Mouse (Mus musculus) embryonic facial prominence, embryonic 14.5 days (tissue): ENCODE results near the gene Zbtb8os. TPM values are rescaled to one million over a fixed set of nuclear protein-coding genes. Genes with fewer than 3 reads are reported as not detected.

Experiments
- ATAC-seq: fragments of 200-750 bp; cut with Nextera tagmentation; 2 replicates; pipeline ENCODE4 v1.8.0; 2017; ENCODE audit warnings: low read depth, moderate number of reproducible peaks, moderate TSS enrichment
- DNase-seq: peaks from one replicate; pipeline ENCODE4 v3.0.0-alpha.2; 2015; ENCODE audit warnings: low spot score
- H3K27ac ChIP-seq: fragments of 300-500 bp; sonication (generic); replicated peaks from 2 replicates; pipeline ENCODE4 v1.5.1; 2014; ENCODE audit warnings: low read depth, mild to moderate bottlenecking, low read length, moderate library complexity
- H3K27me3 ChIP-seq: fragments of 300-500 bp; sonication (generic); replicated peaks from 2 replicates; pipeline ENCODE4 v1.6.1; 2014; ENCODE audit warnings: low read length; ENCODE audit not compliant: control insufficient read depth, insufficient read depth
- H3K36me3 ChIP-seq: fragments of 300-500 bp; sonication (generic); 2 replicates; pipeline ENCODE4 v1.6.1; 2014; ENCODE audit warnings: low read length, mixed read lengths; ENCODE audit not compliant: control insufficient read depth, insufficient read depth
- H3K4me1 ChIP-seq: fragments of 300-500 bp; sonication (generic); 2 replicates; pipeline ENCODE4 v1.6.1; 2014; ENCODE audit warnings: antibody characterized with exemption, low read length; ENCODE audit not compliant: control insufficient read depth, insufficient read depth
- H3K4me2 ChIP-seq: fragments of 300-500 bp; sonication (generic); 2 replicates; pipeline ENCODE4 v1.6.1; 2014; ENCODE audit warnings: low read depth, mild to moderate bottlenecking, low read length, moderate library complexity, mixed read lengths
- H3K4me3 ChIP-seq: fragments of 300-500 bp; sonication (generic); 2 replicates; pipeline ENCODE4 v1.5.1; 2014; ENCODE audit warnings: low read depth, mild to moderate bottlenecking, low read length
- H3K9ac ChIP-seq: fragments of 300-500 bp; sonication (generic); 2 replicates; pipeline ENCODE4 v1.6.1; 2014; ENCODE audit warnings: low read depth, mild to moderate bottlenecking, low read length, moderate library complexity, mixed read lengths
- H3K9me3 ChIP-seq: fragments of 300-500 bp; sonication (generic); 2 replicates; pipeline ENCODE4 v1.6.1; 2016; ENCODE audit warnings: low read length; ENCODE audit not compliant: control insufficient read depth
- WGBS: fragments of 180-500 bp; shearing (Covaris S2); extraction: QIAGEN DNeasy Blood & Tissue Kit; methylation state at CpG from one replicate; pipeline ENCODE4 v1.1.7; 2014; 5-methylcytosine and 5-hydroxymethylcytosine counted together
- polyA plus RNA-seq: library from polyadenylated mRNA; unstranded; fragments of >200 nt; fragmentation: Nextera tagmentation; extraction: Ambion mirVana; gene quantifications from 2 replicates; pipeline ENCODE4 v1.2.1, GENCODE M21; 2014

The Zbtb8os gene
- 37.1 and 45.0 TPM in 2 replicates for polyA plus RNA-seq

DNA sequence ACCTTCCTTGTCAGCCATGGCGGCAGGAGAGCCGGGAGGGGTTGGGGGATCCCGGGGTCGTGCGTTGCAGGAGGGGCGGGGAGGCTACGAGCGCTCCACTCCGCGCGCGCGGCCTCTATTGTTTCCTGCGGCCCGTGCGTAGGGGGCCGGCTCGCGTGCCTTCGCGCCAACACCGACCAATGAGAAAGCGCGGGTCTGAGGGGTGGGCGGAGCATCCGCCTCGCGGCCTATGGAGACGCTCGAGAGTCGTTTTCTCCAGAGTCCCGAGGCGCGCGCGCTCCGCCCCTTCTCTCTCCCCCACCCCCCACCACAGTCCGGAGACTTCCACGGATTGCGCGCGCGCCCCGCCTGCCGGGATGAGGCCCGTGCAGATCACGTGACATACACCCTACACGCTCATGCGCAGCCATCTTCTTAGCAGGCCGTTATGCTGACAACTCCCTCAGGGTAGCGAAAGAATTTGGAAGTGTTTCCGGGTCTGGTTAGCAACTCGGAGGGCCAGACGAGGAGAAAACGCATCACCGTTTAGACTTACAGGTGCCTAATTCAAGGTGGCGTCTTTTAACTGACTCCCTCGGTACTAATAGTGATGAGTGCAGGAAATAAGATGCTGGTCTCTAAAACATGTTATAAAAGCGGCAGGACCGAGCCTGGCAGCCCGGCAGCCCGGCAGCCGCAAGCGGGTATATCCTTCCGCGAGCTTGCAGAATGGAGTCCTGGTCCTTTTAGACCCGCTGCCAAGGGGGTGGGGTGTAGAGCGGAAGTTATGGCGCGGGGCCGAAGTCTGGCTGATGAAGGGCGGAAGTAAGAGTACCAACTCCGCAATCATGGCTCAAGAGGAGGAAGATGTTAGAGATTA, at the start of gene Zbtb8os, which contains the start of gene Rbbp4:
TSS of gene Zbtb8os (plus strand) at position 480 of the 859 bp plus-strand sequence.
TSS of gene Rbbp4 (minus strand) at position 155 of the 859 bp plus-strand sequence.
- WGBS: under 1% methylated on average over 58 of the region's 73 CpGs
- Histone ChIP-seq H3K4me1 (peaks cover 29% of the 10 kb centered on the region), H3K27ac (peak within 1 kb of the TSS; percentile 97), H3K9me3 (no peaks in the 10 kb centered on the region), H3K36me3 (peaks cover 35% of the 10 kb centered on the region), H3K9ac (peak within 1 kb of the TSS; percentile 97), H3K4me2 (peak within 1 kb of the TSS; percentile 61), H3K27me3 (no peaks in the 10 kb centered on the region), H3K4me3 (peak within 1 kb of the TSS; percentile 94)
- ATAC-seq (peak; percentile 98), DNase-seq (peak; percentile 100)

DNA sequence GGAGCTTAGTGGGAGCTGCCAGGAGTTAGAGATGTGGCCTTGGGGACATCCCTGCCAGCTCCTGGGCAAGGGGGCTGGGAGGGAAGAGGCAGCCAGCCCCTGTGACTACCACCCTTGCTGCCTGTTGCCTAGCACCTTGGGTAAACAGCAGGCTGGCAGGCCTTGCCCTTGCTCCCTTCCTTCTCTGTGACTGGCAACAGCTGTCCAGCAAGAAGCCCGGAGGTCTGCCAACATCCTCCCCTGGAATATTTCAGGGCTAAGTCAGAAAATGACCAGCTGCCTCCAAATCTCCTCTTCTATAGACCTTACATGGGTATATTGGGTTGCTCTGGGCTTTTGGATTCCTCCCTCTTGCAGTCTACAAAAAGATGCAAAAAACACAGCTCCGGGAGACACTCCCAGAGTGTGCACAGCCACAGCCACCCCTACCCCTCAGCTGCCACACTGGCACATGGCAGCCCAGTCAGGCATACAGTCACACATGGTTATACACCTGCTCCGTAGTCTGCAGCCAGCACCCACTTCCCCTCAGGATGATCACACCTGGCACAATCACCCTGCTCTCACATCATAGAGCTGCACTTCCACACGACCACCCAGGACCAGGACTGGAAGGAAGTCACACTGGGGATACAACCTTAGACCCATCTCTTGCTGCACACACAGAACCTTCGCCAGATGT, 49.4 kb upstream of the Zbtb8os start:
- Histone ChIP-seq H3K9ac (0 out of 2 replicates have a peak overlapping the region, but pooled peaks have one; percentile 25), H3K36me3 (no peaks in the 10 kb centered on the region), H3K4me2 (peak overlapping the region; percentile 99), H3K9me3 (no peaks in the 10 kb centered on the region), H3K27me3 (peaks cover 17% of the 10 kb centered on the region; the same call in 1 of the 2 replicates), H3K4me3 (peak overlapping the region; percentile 53; the same call in 1 of the 2 replicates), H3K4me1 (peaks cover 10% of the 10 kb centered on the region; the same call in 1 of the 2 replicates), H3K27ac (peak overlapping the region; percentile 40; the same call in 1 of the 2 replicates)
- DNase-seq: peak; percentile 69
- peak; percentile 21; the same call in 1 of the 2 replicates for ATAC-seq
- WGBS: 48% methylated on average over 5 of the region's 5 CpGs

DNA sequence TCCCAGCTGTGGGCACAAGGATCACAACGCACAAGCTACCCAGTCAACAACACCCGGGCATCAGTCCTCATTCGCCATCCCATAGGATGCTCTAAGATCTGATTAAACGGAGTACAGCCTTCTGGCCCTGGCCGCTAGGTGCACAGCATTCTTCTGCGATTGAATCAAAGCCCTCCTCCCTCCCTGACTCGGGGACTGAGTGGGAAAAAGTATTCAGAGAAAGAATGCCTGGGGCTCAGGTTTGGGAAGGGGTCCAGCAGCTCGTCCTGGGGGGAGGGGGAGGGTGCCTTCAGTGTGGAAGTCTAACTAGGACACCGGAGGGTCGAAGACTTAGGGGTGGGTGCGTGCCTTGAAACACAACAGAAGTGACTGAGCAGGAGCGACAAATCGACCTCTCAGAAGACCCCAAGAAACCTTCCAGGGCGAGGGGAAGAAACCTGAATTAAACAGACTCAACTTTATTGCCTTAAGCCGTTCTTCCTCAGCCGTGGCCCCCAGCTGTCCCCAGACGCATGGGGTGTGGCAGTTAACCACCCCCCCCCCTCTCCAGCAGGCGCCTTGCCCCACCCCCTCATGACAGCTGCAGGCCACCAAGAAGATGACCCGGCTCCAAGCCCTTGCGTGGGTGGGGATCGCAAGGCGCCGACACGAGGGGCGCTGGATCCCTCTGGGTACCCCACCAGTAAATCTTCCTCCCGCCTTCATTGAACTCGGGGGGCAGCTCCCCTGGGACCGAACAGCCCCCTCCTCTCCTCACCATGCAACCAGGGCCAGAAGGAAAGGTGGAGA, 48.6 kb upstream of the Zbtb8os start:
- Histone ChIP-seq H3K27ac (peak overlapping the region; percentile 40; the same call in 1 of the 2 replicates), H3K4me1 (peaks cover 10% of the 10 kb centered on the region; the same call in 1 of the 2 replicates), H3K4me3 (peak overlapping the region; percentile 53), H3K9me3 (no peaks in the 10 kb centered on the region), H3K36me3 (no peaks in the 10 kb centered on the region), H3K4me2 (peak overlapping the region; percentile 99), H3K9ac (peak overlapping the region; percentile 69), H3K27me3 (peaks cover 17% of the 10 kb centered on the region; the same call in 1 of the 2 replicates)
- ATAC-seq (peak; percentile 53), DNase-seq (peak; percentile 71)
- under 1% methylated on average over 19 of the region's 28 CpGs for WGBS

DNA sequence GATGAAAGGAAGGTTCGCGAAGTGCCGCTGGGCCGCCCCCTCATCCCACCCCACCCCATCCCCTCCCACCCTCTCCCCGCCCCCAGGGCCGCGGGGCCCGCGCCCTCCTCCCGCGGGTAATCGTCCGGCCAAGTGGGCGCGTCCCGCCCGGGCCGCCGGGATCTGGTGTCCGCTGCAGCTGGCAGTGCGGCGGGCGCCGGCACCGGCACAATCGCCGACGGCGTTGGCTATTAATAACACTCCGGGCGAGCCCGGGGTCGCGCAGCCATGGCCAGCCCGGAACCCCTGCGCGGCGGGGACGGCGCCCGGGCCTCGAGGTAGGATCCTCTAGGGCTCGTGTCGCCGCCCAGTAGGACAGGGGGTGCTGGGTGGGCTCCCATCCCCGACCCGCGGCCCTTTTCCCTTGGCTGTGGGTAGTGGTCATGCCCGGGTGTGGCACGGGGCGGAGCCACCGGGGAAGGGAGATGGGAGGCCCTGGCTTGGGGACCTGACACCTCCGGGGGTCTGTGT, 48.0 kb upstream of the Zbtb8os start, which contains the start of gene Sync:
TSS of gene Sync (plus strand) at position 146 of the 510 bp plus-strand sequence.
- H3K4me1 ChIP-seq: peaks cover 10% of the 10 kb centered on the region; the same call in 1 of the 2 replicates

DNA sequence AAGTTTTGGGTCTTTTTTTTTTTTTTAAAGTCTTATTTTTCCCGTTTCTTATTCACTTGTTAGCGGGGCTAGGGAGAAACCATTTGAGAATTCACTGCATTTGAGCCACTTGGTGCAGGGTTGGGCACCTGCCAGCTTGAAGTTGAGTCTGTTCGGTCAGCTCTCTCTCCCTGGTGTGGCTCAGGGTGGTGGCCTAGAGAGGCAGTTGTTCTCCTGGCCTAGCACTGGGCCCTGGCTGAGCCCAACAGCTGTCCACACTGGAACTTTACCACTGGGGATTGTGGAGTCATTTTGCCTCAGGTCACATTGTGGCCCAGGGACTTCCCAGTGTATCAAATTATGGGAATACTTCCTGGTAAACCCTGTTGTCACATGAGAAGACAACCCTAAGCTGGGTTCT, 47.4 kb upstream of the Zbtb8os start:
- Histone ChIP-seq H3K9me3 (no peaks in the 10 kb centered on the region), H3K27ac (peak overlapping the region; percentile 72; the same call in 1 of the 2 replicates), H3K9ac (peak overlapping the region; percentile 69; the same call in 1 of the 2 replicates), H3K4me1 (peaks cover 11% of the 10 kb centered on the region; the same call in 1 of the 2 replicates), H3K4me3 (peak overlapping the region; percentile 53), H3K4me2 (peak overlapping the region; percentile 99), H3K27me3 (peaks cover 17% of the 10 kb centered on the region; the same call in 1 of the 2 replicates), H3K36me3 (no peaks in the 10 kb centered on the region)
- ATAC-seq (peak; percentile 45; the same call in 1 of the 2 replicates), DNase-seq (peak; percentile 64)
- WGBS: 24% methylated on average over 3 of the region's 3 CpGs

More for the DNA sequence above, 48.0 kb upstream of the Zbtb8os start, which contains the start of gene Sync:
- 0% methylated on average over 11 of the region's 53 CpGs for WGBS
- Histone ChIP-seq H3K27me3 (peaks cover 17% of the 10 kb centered on the region; the same call in 1 of the 2 replicates), H3K9me3 (no peaks in the 10 kb centered on the region), H3K9ac (peak within 1 kb of the TSS; percentile 69), H3K27ac (peak within 1 kb of the TSS; percentile 72), H3K4me3 (peak within 1 kb of the TSS; percentile 53), H3K36me3 (no peaks in the 10 kb centered on the region), H3K4me2 (peak within 1 kb of the TSS; percentile 99)
- ATAC-seq: peak; percentile 35
- DNase-seq: peak; percentile 40

DNA sequence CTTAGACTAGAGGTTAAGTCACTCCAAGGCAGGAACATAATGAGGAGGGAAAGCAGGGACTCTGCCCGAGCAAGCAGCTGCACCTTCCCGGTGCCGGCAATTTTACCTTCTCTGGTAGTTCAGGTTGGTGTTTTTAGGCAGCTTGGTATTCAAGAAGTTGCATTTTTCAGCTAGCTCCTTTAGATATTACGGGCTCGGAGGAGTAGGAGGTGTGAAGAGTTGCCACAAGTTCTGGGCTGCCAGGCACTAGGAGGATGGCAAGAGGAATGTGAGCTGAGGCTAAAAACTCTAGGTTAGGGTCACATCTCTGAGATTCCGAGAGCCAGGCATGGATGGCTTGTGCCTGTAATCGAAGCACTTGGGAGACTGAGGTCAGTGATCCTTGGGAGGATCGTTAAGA, 45.8 kb upstream of the Zbtb8os start:
- no peak overlapping the region for H3K9ac ChIP-seq
- no peak for ATAC-seq

DNA sequence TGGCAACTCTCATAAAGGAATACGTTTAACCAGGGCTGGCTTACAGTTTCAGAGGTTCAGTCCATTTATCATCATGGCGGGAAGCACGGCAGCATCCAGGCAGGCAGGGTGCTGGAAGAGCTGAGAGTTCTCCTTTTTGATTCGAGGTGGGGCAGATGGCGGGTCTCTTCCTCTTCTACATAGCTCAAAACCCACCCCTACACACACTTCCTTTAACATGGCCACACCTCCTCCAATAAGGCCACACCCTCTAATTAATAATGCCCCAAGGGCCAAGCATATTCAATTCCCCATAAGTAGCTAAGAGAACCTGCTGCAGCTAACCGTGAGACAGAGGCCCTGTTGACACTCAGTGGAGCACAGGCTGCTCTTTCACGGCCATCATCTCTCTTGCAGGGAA, 42.7 kb upstream of the Zbtb8os start:
- DNase-seq (no peak), ATAC-seq (no peak)
- Histone ChIP-seq H3K27ac (no peak overlapping the region), H3K36me3 (no peaks in the 10 kb centered on the region), H3K9ac (no peak overlapping the region), H3K27me3 (no peaks in the 10 kb centered on the region; the same call in 1 of the 2 replicates), H3K4me2 (no peak overlapping the region), H3K9me3 (no peaks in the 10 kb centered on the region), H3K4me3 (no peak overlapping the region), H3K4me1 (peaks cover 6% of the 10 kb centered on the region; the same call in 1 of the 2 replicates)
- 57% methylated on average over 7 of the region's 7 CpGs for WGBS

More for the DNA sequence above, 45.8 kb upstream of the Zbtb8os start:
- H3K27me3 ChIP-seq: peaks cover 17% of the 10 kb centered on the region; the same call in 1 of the 2 replicates
- H3K4me2 ChIP-seq: no peak overlapping the region
- peaks cover 16% of the 10 kb centered on the region; the same call in 1 of the 2 replicates for H3K4me1 ChIP-seq
- no peak for DNase-seq
- H3K4me3 ChIP-seq: no peak overlapping the region
- 88% methylated on average over 8 of the region's 8 CpGs for WGBS
- H3K9me3 ChIP-seq: no peaks in the 10 kb centered on the region
- H3K27ac ChIP-seq: no peak overlapping the region
- H3K36me3 ChIP-seq: no peaks in the 10 kb centered on the region
